Mouse (Mus musculus): ENCODE measurements around the gene Xylb.
A peak's percentile ranks its signal among the peaks of the same experiment; 100 is the strongest.
"Not testable (repeated sequence)": the region's sequence is repeated elsewhere in the genome, so short reads cannot be mapped to it uniquely, and the experiment has no call there.

Xylb gene

GRCm38 (mm10) chr9:119340909-119341816, 16.0 kb upstream of the Xylb start, which contains the start of gene Myd88:
TSS of gene Myd88 (minus strand) at chr9:119341411.
- peak; percentile 94 to 98 for DNase-seq (ENCODE audit: low spot score in 2 of 2)

- DNase-seq (ENCODE audit: low spot score in 2 of 2): no peak
Measured at GRCm38 (mm10) chr9:119342728-119343127, 14.5 kb upstream of the Xylb start.

GRCm38 (mm10) chr9:119346376-119346775, 10.8 kb upstream of the Xylb start:
- DNase-seq (ENCODE audit: low spot score in 2 of 2): no peak

DNA sequence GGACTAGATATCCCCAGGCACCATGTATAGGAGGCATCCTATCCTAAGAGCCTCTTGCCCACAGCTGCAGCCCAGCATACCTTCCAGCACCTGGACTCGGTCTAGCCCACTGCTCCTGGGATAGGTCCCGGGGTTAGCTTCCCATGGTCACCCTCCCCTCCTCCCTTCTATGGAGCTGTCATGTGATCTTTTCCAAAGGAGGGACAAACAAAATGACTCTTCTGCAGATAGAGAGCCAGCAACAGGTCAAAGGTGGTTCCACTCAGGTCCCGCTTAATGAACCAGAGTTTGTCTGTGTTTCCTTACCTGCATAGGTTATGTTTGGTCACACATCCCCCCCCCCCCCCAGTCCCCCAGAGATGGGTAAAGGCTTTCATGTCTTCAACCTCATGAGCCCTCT, 6.7 kb upstream of the Xylb start:
- no peak for DNase-seq (ENCODE audit: low spot score in 2 of 2)

- DNase-seq (ENCODE audit: low spot score in 2 of 2): no peak
Measured at GRCm38 (mm10) chr9:119350947-119351705, 6.1 kb upstream of the Xylb start.

GRCm38 (mm10) chr9:119352060-119352459, 5.1 kb upstream of the Xylb start:
- DNase-seq (ENCODE audit: low spot score in 2 of 2): peak; percentile 52 to 76

- no peak for DNase-seq (ENCODE audit: low spot score in 2 of 2)
Measured at GRCm38 (mm10) chr9:119353926-119354325, 3.3 kb upstream of the Xylb start.

- DNase-seq (ENCODE audit: low spot score in 2 of 2): no peak
Measured at GRCm38 (mm10) chr9:119355943-119356342, 1.2 kb upstream of the Xylb start.

- no peak for DNase-seq (ENCODE audit: low spot score in 2 of 2)
Measured at GRCm38 (mm10) chr9:119358058-119358429, 863 bp downstream of the Xylb start.

GRCm38 (mm10) chr9:119361416-119361815, 4.2 kb downstream of the Xylb start:
- DNase-seq (ENCODE audit: low spot score in 2 of 2): no peak

GRCm38 (mm10) chr9:119363229-119363628, 6.0 kb downstream of the Xylb start:
- no peak for DNase-seq (ENCODE audit: low spot score in 2 of 2)

- DNase-seq (ENCODE audit: low spot score in 2 of 2): no peak
Measured at GRCm38 (mm10) chr9:119365284-119365683, 8.1 kb downstream of the Xylb start, which contains the start of gene Slc22a14. TSS of gene Slc22a14 (minus strand) at chr9:119365553.

DNA sequence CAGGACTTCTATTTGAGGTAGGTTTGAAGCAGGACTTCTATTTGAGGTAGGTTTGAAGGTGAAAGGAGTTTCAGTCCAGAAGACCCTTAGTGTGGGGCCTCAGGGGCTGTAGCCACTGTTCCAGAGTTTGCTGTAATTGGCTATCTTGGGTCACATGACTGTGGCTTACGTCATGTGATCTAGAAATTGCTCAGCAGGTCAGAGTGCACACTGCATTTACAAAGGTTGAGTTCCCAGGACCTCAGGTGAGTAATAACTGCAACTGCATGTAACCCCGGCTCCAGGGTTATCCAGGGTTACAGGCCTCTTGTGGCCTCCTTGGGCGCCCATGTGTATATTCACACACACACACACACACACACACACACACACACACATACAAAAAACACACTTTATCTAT, 11.2 kb downstream of the Xylb start:
- DNase-seq (ENCODE audit: low spot score in 2 of 2): no peak

- DNase-seq (ENCODE audit: low spot score in 2 of 2): not testable (repeated sequence)
Measured at GRCm38 (mm10) chr9:119370770-119371169, 13.6 kb downstream of the Xylb start.

DNA sequence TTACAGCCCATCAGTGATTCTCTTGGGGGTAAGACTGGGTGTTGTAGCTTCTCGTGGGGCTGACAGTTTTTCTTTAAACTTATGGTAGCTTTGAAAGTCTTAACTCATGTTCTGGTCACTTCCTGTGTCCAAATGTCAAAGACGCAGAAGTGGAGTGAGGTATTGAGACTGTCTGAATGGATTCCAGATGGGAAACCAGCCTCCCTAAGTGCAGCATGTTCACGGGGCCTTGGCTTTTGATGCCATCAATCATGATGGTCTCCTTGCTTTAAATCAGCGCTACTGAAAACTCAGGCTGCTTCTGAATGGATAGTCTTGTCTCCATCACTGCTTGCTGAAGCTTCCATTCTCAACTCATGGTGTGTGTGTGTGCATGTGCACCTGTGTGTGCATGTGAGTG, 14.1 kb downstream of the Xylb start:
- no peak for DNase-seq (ENCODE audit: low spot score in 2 of 2)

DNA sequence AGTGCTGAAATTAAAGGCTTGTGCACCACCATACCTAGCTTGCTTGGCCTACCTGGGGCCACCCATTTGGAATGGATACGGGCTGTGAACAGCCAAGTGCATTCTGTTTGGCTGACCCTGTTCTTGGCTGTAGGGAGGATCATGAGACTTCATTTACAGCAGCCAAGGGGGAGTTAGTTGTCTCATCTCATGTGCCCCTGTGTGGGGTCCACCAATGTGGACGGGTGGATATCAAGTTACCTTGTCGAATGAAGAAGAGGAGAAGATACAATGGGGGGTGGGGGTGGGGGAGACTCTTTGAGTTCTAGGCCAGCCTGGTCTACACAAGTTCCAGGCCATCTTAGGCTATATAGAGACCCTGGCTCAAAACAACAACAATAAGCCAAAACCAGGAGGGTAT, 17.8 kb downstream of the Xylb start:
- DNase-seq (ENCODE audit: low spot score in 2 of 2): no peak

DNA sequence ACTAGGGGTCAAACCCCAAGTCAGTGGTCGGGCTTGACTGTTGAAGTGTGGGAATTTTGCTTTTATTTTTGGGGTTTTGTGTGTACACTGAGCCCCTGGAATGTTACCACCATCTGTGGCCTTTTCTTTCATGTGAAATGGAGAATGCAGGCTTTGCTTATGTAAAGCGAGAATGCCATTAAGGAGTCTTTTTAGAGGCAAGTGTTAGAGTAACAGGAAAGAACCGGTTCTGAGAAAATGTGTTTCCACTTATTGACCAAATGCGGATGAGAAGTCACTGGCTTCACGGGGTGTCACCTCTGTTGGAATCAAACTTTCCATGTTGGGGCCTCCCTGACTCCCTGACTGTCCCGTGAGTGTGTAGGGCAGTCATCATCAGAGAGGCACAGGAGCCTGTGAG, 18.4 kb downstream of the Xylb start:
- no peak for DNase-seq (ENCODE audit: low spot score in 2 of 2)

- DNase-seq (ENCODE audit: low spot score in 2 of 2): no peak
Measured at GRCm38 (mm10) chr9:119378231-119378630, 21.1 kb downstream of the Xylb start.

GRCm38 (mm10) chr9:119382603-119383002, 25.4 kb downstream of the Xylb start:
- DNase-seq (ENCODE audit: low spot score in 2 of 2): no peak

DNA sequence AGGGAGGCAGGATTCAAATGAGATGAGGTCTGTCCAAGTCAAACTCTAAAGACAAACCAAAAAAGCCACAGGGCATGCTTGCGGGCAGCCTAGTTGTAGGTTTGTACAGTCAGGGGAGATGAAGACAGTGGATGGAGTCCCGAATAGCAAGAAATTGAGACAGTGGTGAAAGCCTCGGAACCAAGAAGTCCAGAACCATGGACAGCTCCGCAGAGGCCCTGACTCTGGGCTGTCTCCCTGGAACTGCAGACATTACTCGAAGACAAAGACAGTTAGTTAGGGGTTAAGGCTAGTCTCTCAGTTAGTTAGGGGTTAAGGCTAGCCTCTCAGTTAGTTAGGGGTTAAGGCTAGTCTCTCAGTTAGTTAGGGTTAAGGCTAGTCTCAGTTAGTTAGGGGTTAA, 31.8 kb downstream of the Xylb start:
- DNase-seq (ENCODE audit: low spot score in 2 of 2): no peak

- no peak for DNase-seq (ENCODE audit: low spot score in 2 of 2)
Measured at GRCm38 (mm10) chr9:119390214-119390613, 33.0 kb downstream of the Xylb start.

- DNase-seq (ENCODE audit: low spot score in 2 of 2): no peak
Measured at GRCm38 (mm10) chr9:119394808-119395207, 37.6 kb downstream of the Xylb start.

GRCm38 (mm10) chr9:119401351-119401750, 44.2 kb downstream of the Xylb start:
- peak in 1 of 2 experiments; percentile 12 for DNase-seq (ENCODE audit: low spot score in 2 of 2)
